Mouse (Mus musculus): ENCODE results near the gene Srp54a. TPM values are rescaled to one million over a fixed set of nuclear protein-coding genes. Genes with fewer than 3 reads are reported as not detected.

Gene Srp54a
- 176 and 208 TPM in 2 replicates for polyA plus RNA-seq (2015; fragmentation: Nextera tagmentation; extraction: Ambion mirVana)

GRCm38 (mm10) chr12:55079726-55080600 is at the start of gene Srp54a, which contains the start of gene 2700097O09Rik:
Gene Srp54a (plus strand): TSS chr12:55080262.
Gene 2700097O09Rik (minus strand): TSS chr12:55080110.

GRCm38 (mm10) chr12:55124242-55124641 is 44.2 kb downstream of the Srp54a start, which contains the start of gene Fam177a:
Gene Fam177a (plus strand): TSS chr12:55124469.

GRCm38 (mm10) chr12:55154559-55155448 is 74.7 kb downstream of the Srp54a start, which contains the start of gene Srp54b:
Gene Srp54b (plus strand): TSS chr12:55155104.

Other genes starting within 250 kb of the Srp54a start
- gene Cfl2, start 217.4 kb upstream of the Srp54a start, polyA plus RNA-seq (2015; fragmentation: Nextera tagmentation; extraction: Ambion mirVana): 566 and 668 TPM in 2 replicates
- gene Gm20403, start 93.7 kb upstream of the Srp54a start, polyA plus RNA-seq (2015; fragmentation: Nextera tagmentation; extraction: Ambion mirVana): 0.79 TPM in 1 of 2 replicates, not detected in the other
- gene Baz1a, start 65.9 kb upstream of the Srp54a start, polyA plus RNA-seq (2015; fragmentation: Nextera tagmentation; extraction: Ambion mirVana): 10.5 and 11.3 TPM in 2 replicates
- gene 2700097O09Rik, start 152 bp upstream of the Srp54a start, polyA plus RNA-seq (2015; fragmentation: Nextera tagmentation; extraction: Ambion mirVana): 11.3 and 13.0 TPM in 2 replicates
- 43.2 and 53.8 TPM in 2 replicates for gene Fam177a, start 44.2 kb downstream of the Srp54a start, polyA plus RNA-seq (2015; fragmentation: Nextera tagmentation; extraction: Ambion mirVana)
- gene Srp54b, start 74.8 kb downstream of the Srp54a start, polyA plus RNA-seq (2015; fragmentation: Nextera tagmentation; extraction: Ambion mirVana): 58.1 and 75.9 TPM in 2 replicates
- not detected in 2 replicates for gene 1700047I17Rik2, start 119.3 kb downstream of the Srp54a start, polyA plus RNA-seq (2015; fragmentation: Nextera tagmentation; extraction: Ambion mirVana)
- 72.5 and 97.3 TPM in 2 replicates for gene Srp54c, start 149.9 kb downstream of the Srp54a start, polyA plus RNA-seq (2015; fragmentation: Nextera tagmentation; extraction: Ambion mirVana)
- 8.6 and 9.6 TPM in 2 replicates for gene 1110008L16Rik, start 219.3 kb downstream of the Srp54a start, polyA plus RNA-seq (2015; fragmentation: Nextera tagmentation; extraction: Ambion mirVana)
- 7.8 and 8.1 TPM in 2 replicates for gene Ppp2r3c, start 222.7 kb downstream of the Srp54a start, polyA plus RNA-seq (2015; fragmentation: Nextera tagmentation; extraction: Ambion mirVana)